Mouse (Mus musculus): ENCODE measurements around the gene Caskin1.

Gene Caskin1

GRCm38 (mm10) chr17:24529007-24529451 is 40.6 kb downstream of the Caskin1 start:
- intact Hi-C loops (cut with DNase I), result no loop called here

- intact Hi-C loops (cut with DNase I), result loop anchor here (5.0 kb wide), 1 partner anchor 43 kb away; the partner anchor contains the start of gene Caskin1
These were observed 41.5 kb downstream of the Caskin1 start for GRCm38 (mm10) chr17:24529883-24530282.

- intact Hi-C loops (cut with DNase I), result loop anchor here (5.0 kb wide), 1 partner anchor 43 kb away; the partner anchor contains the start of gene Caskin1
These were observed 42.1 kb downstream of the Caskin1 start for GRCm38 (mm10) chr17:24530361-24531050.

GRCm38 (mm10) chr17:24531064-24531463 is 42.7 kb downstream of the Caskin1 start:
- intact Hi-C loops (cut with DNase I), result loop anchor here (5.0 kb wide), 1 partner anchor 44 kb away; the partner anchor contains the start of gene Caskin1

DNA sequence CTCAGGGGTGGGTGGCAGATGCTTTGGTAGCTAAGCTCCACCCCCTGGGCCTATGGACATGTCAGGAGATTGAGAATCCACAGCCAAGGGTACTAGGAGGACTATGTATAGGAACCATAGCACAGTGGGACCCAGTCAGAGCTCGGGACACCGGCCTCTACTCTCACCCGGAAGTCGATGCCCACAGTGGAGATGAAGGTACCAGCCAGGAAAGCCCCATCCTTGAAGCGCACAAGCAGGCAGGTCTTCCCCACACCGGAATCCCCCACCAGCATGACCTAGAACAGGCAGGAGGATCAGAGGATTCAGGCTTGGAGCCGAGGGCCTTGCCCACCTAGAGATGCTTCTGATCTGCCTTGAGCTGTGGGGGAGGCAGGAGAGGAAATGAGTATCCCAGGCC is 43.6 kb downstream of the Caskin1 start:
- intact Hi-C loops (cut with DNase I), result loop anchor here (5.0 kb wide), 1 partner anchor 45 kb away; the partner anchor contains the start of gene Caskin1

DNA sequence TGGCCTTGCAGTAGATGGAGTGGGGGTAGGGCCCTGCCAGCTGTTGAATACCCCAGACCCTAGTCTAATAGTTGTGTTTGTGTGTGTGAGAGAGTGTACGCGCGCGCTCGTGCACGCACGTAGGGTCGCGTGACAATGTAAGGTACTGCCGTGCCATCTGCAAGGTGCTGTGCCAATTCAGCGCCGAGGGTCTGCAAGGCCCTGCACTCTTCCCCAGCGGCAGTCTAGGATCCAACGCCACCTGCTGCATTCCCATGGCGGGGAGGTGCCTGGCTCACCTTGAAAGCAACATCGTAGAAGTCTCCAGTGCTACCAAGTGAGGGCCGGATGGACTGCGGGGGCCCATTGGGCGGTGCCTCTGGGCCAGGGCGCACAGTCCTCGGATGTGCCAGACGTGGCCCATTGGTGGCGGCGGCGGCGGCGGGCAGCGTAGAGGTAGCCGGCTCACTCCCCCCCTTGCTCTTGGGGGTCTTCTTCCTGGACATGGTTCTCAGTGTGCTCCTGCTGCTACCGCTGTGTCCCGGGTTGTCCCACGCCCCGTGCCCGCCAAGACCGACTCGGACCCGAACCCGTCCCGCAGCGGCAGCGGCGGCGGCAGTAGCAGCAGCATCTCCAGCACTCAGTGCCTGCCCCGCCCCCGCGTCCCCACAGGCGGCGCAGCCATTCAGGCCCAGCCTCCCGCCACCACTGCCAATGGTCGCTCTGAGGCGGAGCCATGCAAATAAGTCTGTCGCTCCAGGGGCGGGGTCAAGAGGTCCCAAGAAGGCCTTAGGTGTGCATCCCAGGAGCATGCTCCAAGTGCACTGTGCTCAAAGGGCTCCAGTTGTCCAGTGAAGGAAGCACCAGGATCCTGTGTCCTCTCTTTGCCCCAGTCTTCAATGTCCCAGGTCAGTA is 44.9 kb downstream of the Caskin1 start:
- intact Hi-C loops (cut with DNase I), result loop anchor here (5.0 kb wide), 1 partner anchor 46 kb away; the partner anchor contains the start of gene Caskin1

GRCm38 (mm10) chr17:24534160-24534718 is 45.8 kb downstream of the Caskin1 start, which contains the start of gene Rab26:
TSS of gene Rab26 (minus strand) at chr17:24534210.
- intact Hi-C loops (cut with DNase I), result loop anchor here (5.0 kb wide), 1 partner anchor 47 kb away; the partner anchor contains the start of gene Caskin1

DNA sequence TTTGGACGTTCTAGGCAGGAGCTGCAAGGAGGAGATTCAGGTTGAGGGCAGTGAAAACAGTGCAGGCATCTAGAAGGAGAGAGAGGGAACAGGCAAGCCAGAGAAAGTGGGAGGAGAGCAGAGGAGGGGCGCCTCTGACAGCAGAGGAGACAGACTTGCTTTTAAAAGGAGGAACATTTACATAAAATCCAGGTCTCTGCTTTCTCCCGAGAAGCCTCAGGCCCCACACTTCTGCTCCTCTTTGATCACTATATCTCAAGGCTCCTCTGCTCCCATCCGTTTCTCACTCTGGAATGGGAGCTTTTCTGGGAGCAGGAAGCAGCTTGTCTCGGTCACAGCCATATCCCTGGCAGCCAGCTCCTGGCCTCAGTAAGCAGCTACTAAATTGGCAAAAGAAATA is 46.9 kb downstream of the Caskin1 start:
- intact Hi-C loops (cut with DNase I), result no loop called here

GRCm38 (mm10) chr17:24537536-24537935 is 49.1 kb downstream of the Caskin1 start:
- intact Hi-C loops (cut with DNase I), result no loop called here

DNA sequence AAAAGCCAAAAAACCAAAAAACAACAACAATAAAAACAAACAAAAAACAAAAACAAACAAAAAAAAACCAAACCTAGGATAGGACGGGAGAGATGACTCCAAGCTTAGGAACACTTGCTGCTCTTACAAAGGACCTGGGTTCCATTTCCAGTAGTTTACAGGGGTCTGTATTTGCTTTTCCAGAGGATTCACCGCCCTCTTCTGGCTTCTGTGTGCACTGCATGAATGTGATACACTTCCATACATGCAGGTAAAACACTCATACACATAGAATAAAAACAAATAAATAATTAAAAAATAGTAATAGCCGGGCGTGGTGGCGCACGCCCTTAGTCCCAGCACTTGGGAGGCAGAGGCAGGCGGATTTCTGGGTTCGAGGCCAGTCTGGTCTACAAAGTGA is 50.5 kb downstream of the Caskin1 start:
- intact Hi-C loops (cut with DNase I), result no loop called here

GRCm38 (mm10) chr17:24540375-24540774 is 52.0 kb downstream of the Caskin1 start:
- intact Hi-C loops (cut with DNase I), result no loop called here

DNA sequence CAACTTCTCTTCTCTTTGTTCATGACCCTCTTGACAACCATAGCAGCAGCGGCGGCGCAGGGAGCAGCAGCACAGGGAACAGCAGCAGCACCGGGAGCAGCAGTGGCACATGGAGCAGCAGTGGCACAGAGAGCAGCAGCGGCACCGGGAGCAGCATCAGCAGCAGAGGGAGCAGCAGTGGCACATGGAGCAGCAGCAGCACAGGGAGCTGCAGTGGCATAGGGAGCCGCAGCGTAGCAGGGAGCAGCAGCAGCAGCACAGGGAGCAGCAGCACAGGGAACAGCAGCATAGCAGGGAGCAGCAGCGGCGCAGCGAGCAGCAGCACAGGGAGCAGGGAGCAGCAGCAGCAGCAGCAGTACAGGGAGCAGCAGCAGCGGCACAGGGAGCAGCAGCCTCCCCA is 56.2 kb downstream of the Caskin1 start:
- intact Hi-C loops (cut with DNase I), result no loop called here

DNA sequence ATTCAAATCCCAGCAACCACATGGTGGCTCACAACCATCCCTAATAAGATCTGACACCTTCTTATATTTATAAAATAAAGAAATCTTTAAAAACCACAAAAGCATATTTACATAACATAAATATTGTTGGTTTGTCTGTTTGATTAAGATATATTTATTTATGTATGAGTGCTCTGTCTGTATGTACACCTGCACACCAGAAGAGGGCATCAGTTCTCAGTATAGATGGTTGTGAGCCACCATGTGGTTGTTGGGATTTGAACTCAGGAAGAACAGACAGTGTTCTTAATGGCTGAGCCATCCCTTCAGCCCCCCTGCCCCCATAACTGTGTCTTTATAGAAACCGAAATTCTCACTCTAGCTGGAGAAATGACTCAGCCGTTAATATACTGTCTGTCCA is 56.8 kb downstream of the Caskin1 start:
- intact Hi-C loops (cut with DNase I), result no loop called here

DNA sequence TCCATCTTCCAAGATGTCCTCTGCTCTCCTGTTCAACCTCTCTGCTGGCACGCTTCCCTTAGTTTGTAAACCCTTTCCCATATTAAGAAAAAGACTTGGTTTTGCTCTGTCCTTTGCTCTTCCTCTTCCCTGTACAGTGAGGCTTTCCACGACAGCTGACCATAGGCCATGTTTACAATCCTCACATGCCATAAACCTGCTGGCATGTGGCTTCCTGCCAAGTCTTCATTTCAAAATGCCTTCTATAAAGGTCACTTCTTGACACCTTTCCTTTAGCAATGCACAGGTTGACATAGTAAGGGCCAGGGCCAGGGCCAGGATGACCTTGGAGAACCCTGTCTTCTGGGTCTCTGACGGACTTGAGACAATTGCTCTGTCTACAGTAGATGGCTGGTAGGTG is 57.8 kb downstream of the Caskin1 start:
- intact Hi-C loops (cut with DNase I), result no loop called here

GRCm38 (mm10) chr17:24548435-24548834 is 60.0 kb downstream of the Caskin1 start:
- intact Hi-C loops (cut with DNase I), result no loop called here

GRCm38 (mm10) chr17:24548921-24549617 is 60.7 kb downstream of the Caskin1 start:
- intact Hi-C loops (cut with DNase I), result no loop called here

DNA sequence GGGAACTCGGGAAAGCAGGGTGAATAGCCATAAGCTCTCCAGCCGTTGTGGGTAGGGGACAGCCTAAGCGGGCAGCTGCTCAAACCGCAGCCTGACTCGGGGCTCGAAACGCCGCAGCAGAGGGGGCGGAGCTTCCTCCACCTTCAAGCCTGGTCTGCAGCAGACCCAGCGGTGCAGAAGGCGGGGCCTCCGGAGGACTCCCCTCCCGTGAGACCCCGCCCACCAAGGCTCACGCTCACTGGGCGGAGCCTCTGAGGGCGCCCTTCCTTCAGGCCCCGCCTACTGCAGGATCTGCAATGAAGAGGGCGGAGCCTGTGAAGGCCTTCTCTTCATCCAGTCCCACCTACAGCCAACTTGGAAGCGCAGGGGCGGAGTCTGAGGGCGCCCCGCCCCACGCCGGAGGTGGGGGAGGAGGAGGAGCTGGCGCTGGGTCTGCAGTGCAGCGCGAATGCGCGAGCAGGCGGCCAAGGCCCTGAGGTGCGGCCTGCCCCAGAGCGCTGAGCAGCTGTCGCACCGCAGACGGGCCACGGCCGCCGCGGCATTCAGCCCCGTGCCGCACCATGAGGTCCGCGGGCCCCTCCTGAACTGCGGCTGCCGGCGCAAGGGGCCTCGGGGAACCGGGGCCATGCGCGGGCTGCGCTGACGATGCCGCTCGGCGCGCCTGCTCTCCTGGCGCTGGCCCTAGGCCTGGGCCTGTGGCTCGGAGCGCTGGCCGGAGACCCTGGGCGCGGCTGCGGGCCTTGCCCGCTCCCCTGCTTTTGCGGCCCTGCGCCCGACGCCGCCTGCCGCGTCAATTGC is 61.4 kb downstream of the Caskin1 start, which contains the start of gene Pkd1:
Gene Pkd1 (plus strand): TSS at position 217 of the 798 bp plus-strand sequence.
- intact Hi-C loops (cut with DNase I), result loop anchor here (5.0 kb wide), 1 partner anchor 102 kb away; the partner anchor contains the start of gene Slc9a3r2

GRCm38 (mm10) chr17:24550416-24551049 is 62.1 kb downstream of the Caskin1 start:
- intact Hi-C loops (cut with DNase I), result loop anchor here (5.0 kb wide), 1 partner anchor 102 kb away; the partner anchor contains the start of gene Slc9a3r2

DNA sequence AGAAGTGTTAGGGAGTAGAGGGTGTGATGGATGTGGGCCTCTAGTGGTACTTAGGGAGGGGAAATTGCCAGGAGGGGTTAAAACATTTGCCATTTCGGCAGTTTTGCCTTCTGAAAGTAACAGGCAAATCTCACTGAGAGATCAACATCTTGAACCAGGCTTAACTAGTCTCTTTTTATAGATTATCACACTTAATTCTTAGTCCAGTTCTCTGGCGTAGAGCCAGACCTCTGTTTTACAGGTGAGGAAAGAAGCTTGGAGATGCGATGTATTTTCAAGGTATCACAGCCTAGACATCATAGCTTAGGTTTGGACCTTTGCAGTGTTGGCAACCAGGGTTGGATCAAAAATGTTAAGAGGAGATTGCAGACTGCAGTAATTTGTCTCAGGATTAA is 62.6 kb downstream of the Caskin1 start:
- intact Hi-C loops (cut with DNase I), result loop anchor here (5.0 kb wide), 1 partner anchor 101 kb away; the partner anchor contains the start of gene Slc9a3r2
